In the genomic region with DNA sequence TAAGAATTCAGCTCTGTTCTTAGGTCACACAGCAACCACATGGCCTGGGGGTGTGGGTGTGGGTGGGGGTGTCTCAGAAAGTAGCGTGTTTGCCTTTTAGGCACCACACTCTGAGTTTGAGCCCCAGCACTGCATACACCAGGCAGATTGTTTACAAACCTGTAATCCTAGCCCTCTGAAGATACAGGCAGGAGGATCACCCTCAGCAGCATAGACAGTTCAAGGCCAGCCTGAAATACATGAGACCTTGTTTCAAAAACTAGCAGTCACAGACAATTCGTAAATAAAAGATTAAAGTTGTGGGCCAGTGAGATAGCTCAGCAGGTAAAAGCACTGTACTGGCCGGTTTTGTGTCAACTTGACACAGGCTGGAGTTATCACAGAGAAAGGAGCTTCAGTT, we compare ENCODE assay signal across 12 mouse cellular contexts.
"Had no signal": no experiment of that assay in that cellular context is flagged by ENCODE, and none has a peak within 500 bp of the region (broad histone marks: within the 10 kb centered on the region; RNA-seq: fewer than 3 reads in every experiment).

No protein-coding gene starts in this region.

- DNase-seq: retina, postnatal 1 day; right cerebral cortex, adult 18-20 months; right cerebral cortex, postnatal 14 days; right cerebral cortex, postnatal 25 days; right cerebral cortex, postnatal 4 days; spleen, adult 18-20 months; thymus, adult 18-20 months; thymus, adult 2 months; thymus, postnatal 14 days; thymus, postnatal 25 days; thymus, postnatal 36 days; thymus, postnatal 4 days had no signal
